Mouse (Mus musculus): Measurements from ENCODE around the gene Gja1.

DNA sequence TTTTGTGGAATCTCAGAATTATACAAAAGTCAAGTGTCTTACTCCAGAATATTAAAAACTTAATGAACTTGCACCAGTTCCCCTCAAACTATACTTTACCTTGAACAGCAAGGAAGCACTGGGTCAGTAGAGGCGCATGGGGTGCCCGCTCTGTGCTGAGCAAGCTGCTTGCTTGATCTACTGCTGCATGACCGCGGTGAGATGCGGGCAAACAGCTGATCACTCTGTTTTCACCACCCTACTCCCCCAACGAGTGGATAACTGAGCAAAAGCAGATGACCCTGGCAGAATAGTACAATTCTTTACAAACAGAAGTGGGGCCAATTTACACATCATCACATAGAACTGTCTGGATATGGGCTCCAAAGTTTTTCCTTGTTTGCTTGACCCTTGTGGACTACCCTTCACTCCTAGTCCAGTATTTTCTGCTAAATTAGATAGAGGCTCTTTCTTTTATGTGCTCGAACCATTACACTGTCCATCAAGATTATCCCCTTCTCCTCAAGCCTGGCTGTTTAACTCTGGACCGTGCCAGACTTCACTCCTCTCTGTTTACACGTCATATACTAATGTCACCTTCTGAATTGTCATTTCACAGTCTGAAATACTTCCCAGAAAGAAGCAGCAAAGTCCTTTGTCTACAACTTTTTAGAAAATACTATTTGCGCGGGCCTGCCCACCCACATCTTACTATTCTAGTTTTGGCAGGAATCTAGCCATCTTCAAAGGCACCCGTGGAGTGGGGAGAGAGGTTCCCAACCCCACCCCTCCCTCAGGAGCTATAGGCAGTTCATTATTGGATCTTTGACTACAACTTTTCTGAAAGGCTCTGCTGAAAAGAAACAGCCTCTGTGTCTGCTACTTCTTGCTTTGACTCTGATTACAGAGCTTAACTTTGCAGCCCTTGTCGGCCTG is 8.3 kb downstream of the Gja1 start:
- TF ChIP-seq CTCF (IDR thresholded peaks at IDR 0.05; ENCODE audit: extremely low read depth, insufficient read depth, low read length) (no peak), POLR2A (IDR thresholded peaks at IDR 0.05; ENCODE audit: extremely low read depth, insufficient read depth, low read length) (no peak)
